Mouse (Mus musculus) spleen, embryonic (tissue): ENCODE results near the gene Tex264.
"Not testable (repeated sequence)": the region's sequence is repeated elsewhere in the genome, so short reads cannot be mapped to it uniquely, and the experiment has no call there.

Source experiments
- CTCF ChIA-PET: fragments of 350-600 bp; sonication (Branson Sonifier 250); formaldehyde crosslinking; loops from one replicate; lab custom pipeline; 2022; lab: Charles Lee

Tex264 gene

GRCm38 (mm10) chr9:106664433-106664832, 21.3 kb downstream of the Tex264 start:
- CTCF ChIA-PET: no interaction called here

DNA sequence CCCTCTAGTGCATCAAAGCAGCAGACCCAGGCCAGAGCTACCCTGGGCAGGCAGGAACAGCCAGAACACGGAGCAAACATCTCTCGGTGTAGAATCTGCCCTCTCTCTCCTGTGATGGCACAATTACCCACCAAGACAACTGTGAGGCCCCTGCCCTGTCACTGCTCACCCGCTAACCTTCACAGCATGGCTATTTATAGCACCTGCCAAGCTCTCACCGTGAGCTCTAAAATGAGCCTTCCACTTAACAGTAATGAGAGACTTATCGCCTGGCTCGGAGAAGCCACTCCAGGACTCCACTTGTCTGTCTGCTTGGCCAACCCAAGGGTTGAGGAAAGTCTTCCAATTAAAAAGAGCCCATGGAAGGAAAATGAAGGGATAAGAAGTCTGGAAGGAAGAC, 22.5 kb downstream of the Tex264 start:
- CTCF ChIA-PET: no interaction called here

DNA sequence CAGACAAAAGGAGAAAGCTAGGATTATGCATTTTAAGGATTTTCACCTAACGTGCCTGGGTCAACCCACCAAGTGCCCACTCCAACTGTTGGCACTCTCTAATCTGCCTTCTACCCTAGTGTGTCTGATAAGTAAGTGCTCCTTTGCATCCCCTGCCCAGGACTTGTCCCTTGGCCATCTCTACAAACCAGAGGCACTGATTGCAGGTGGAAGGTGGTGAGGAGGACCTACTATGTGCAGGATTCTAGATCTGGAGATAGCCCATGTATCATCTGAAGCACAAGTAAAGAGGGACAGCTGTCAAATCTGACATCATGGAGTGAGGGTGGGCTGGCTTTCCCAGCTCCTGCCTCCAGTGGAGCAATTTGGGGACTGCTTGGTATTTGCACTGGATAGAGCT, 25.8 kb downstream of the Tex264 start:
- CTCF ChIA-PET: no interaction called here

- CTCF ChIA-PET: no interaction called here
Observed at GRCm38 (mm10) chr9:106659441-106659840, 26.3 kb downstream of the Tex264 start.

DNA sequence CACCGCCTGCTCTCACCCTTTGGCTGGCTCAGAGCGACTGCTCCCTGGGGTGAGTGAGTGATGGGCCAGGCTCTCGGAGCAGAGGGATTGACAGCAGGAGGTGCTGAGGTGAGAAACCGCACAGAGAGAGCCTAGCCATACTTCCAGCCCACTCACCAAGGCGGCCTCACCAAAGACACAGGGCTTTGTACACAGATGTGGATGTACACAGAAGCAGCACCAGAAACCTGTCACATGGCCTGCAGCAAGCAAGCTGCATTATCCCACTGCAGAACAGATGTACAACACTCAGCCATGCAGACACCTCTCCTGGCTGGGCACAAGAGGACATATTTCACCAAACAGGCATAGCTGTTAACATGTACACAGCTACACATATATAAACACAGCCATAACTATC, 28.1 kb downstream of the Tex264 start:
- CTCF ChIA-PET: no interaction called here

DNA sequence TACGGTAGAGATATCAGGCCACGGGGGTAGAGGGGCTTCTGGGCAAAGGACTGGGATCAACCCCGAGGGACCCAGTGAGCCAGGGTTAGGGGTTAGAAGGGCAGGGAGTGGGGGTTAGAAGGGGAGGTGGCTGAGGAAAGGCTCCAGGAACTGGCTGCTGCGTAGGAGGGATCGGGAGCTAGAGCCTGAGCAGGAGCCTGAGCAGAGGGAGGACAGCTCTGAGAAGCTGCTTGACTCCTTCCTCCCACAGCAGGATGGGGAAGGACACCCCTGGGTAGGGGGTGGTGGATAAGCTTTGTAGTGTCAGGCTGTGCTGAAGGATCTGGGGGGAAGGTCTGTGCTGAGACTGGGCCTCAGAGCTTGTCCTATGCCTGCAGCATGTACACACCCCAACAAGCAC, 28.9 kb downstream of the Tex264 start:
- CTCF ChIA-PET: no interaction called here

DNA sequence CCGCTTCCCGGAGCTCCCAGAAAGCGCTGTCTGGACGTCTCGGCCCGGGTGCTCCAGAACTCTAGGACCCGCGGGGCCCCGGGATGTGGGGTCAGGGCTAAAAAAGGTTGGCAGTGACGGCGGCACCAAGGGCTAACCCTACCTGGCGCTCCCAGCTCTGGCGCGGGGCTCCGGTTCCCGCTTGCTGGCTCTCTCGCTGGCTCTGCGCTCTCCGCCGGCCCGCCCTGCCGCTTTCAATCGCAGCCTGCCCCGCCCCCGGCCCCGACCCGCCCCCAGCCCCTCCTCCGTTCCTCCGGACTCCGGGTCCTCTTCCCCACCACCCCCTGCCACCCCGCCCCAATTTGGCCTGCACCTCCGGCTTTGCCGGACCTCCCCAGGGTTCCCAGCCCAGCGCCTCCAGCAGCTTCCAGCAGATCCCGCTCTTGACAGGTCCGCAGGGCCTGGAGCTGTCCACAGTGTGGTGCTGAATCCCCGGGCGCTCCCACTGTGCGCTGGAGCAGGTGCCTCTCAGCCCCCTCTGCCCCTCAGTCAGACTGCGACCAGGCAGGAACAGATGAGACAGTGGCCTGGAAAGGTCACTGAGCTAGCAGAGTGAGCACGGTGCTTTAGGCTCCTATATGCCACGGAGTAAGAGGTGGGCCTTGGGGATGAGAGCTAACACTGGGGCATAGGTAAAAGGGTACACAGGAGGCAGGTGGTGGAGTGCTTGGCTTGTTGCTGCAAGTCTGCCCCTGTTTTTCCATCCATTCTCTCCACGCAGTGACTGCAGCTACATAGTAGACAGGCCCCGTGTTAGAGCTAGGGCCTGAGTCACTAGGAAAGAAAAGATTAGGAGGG, 29.6 kb downstream of the Tex264 start, which contains the start of gene Grm2:
Grm2 (minus strand) TSS at position 199 of the 837 bp plus-strand sequence.
- CTCF ChIA-PET: no interaction called here

- CTCF ChIA-PET: interaction anchor here (0.7 kb wide), 1 partner anchor 832 kb away, joined by 3 read pairs; no protein-coding TSS in a partner anchor
Observed at GRCm38 (mm10) chr9:106652720-106653119, 33.0 kb downstream of the Tex264 start.

GRCm38 (mm10) chr9:106647226-106647625, 38.5 kb downstream of the Tex264 start:
- CTCF ChIA-PET: no interaction called here

- CTCF ChIA-PET: no interaction called here
Observed at GRCm38 (mm10) chr9:106645684-106646271, 39.9 kb downstream of the Tex264 start.

- CTCF ChIA-PET: no interaction called here
Observed at GRCm38 (mm10) chr9:106643787-106644186, 41.9 kb downstream of the Tex264 start.

DNA sequence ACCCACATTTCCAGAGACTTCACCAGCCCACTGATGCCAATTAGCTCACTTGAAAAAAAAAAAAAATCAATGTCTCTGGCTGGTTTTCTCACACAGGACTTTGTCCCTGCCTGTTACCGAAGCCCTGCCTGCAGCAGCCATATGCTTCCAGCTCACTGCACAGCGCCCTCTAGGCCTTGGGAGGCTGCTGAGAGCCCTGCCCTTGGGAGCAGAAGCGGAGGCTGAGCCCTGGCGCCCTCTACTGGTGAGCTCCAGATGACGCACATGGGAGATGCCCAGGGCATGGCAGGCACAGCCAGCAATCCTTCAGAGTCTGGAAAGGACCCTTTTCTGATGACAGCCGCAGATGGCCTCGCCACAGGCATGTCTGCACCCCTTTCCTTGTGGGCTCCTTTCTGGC, 42.6 kb downstream of the Tex264 start:
- CTCF ChIA-PET: no interaction called here

- CTCF ChIA-PET: no interaction called here
Observed at GRCm38 (mm10) chr9:106641346-106641745, 44.4 kb downstream of the Tex264 start.

- CTCF ChIA-PET: no interaction called here
Observed at GRCm38 (mm10) chr9:106638154-106638553, 47.6 kb downstream of the Tex264 start.

GRCm38 (mm10) chr9:106632185-106632584, 53.5 kb downstream of the Tex264 start:
- CTCF ChIA-PET: interaction anchor here (0.6 kb wide), 1 partner anchor 158 kb away, joined by 7 read pairs; no protein-coding TSS in a partner anchor

DNA sequence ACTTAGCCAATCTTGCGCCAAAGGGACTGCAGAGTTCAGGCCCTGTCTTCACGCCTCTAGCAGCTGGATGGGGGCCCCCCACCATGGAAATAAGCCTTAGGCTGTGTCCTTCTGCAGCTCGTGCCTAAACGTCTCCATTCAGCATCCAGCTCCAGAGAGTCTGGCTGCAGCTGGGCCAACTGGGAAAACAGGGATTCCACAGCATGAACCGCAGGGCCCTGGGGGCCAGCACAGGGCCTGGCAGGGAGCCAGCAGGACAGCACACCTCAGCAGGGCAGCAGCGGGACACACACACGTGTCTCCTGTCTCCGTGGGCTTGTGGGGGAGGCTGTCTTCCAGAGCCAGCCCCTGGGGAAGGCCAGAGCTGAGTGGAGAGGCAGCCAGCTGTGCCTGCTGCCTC, 57.9 kb downstream of the Tex264 start:
- CTCF ChIA-PET: not testable (repeated sequence)

DNA sequence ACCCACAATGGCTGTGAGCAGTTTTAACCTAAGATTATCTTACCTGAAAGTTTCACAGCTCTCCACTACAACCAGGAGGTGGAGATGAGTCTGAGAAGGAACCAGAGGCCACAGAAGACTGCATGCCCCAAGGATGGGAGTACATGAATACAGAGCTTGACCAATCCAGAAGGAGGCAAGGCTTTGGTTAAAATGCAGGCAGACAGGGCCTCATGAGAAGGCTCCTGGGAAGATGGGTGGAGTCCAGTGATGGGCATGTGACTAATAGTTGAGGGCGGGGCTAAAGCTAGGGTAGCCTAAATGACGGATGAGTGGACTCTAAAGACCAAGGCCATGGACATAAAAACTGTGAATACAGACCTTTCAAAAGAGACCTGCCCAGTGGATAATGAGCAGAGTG, 59.4 kb downstream of the Tex264 start, which contains the start of gene Iqcf6:
Iqcf6 (plus strand) TSS at position 301 of the 400 bp plus-strand sequence.
- CTCF ChIA-PET: no interaction called here

- CTCF ChIA-PET: no interaction called here
Observed at GRCm38 (mm10) chr9:106617496-106617895, 68.2 kb downstream of the Tex264 start.

GRCm38 (mm10) chr9:106616306-106616705, 69.4 kb downstream of the Tex264 start:
- CTCF ChIA-PET: no interaction called here

DNA sequence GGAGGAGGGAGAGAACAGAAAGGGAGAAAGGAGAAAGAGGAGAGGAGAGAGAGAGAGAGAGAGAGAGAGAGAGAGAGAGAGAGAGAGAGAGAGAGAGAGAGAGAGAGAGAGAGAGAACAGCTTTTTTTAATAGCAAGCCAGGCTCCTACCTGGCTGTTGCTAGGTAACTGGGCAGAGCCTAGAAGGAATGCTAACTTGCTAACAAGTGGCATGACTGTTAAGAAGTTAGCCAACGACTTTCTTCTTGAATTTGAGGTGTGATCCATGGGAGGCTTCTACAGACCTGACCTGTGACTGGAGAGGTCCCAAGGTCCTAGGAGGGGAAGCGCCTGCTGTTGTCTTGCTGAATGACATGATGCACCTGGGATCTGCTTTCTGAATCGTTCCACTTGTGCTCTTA, 71.1 kb downstream of the Tex264 start:
- CTCF ChIA-PET: no interaction called here

DNA sequence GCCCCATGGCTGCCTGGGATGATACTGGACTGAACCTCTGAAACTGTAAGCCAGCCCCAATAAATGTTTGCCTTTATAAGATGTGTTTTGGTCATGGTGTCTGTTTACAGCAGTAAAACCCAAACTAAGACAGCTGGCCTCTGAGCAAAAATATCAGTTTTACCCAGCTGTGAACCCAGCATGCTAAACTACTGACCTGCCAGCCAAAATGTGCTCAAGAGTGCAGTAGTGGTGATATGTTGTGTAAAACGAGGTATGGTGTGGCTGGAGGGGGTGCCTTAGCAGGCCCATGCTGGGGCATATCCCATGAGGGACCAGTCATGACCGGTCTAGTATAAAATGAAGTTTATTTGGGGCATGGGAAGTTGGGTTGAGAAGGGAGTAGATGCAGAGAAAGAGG, 71.8 kb downstream of the Tex264 start:
- CTCF ChIA-PET: no interaction called here

DNA sequence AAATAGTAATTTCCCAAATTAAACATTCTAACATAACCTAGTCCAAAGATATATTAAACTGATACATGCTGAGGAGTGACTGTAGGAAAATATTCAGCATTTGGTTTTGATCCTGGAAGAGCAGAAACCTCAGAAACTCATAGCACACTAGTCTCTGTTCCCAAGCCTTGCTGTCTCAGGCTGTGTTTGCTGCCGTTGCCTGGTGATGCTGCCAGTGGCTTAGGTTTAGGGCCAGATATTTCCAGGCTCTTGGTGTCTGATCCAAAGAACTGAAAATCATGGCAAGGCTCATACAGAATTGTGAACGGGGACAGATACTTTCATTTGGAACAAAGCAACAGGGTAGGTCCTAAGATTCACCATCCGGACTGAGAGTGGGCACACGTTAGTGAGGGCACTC, 75.0 kb downstream of the Tex264 start:
- CTCF ChIA-PET: no interaction called here
